Mouse (Mus musculus) kidney, embryonic 15.5 days (tissue): ENCODE data around the gene Nthl1. TPM values are rescaled to one million over a fixed set of nuclear protein-coding genes. Genes with fewer than 3 reads are reported as not detected.

Experiments used
- ATAC-seq: fragments of 200-750 bp; cut with Nextera tagmentation; replicated peaks from 2 replicates; pipeline ENCODE4 v1.8.0; 2017; ENCODE audit warnings: moderate TSS enrichment; ENCODE audit not compliant: low FRiP score
- H3K27ac ChIP-seq: fragments of 300-500 bp; sonication (generic); 2 replicates; pipeline ENCODE4 v1.5.1; 2015; ENCODE audit warnings: mild to moderate bottlenecking, inconsistent platforms
- H3K27me3 ChIP-seq: fragments of 300-500 bp; sonication (generic); 2 replicates; pipeline ENCODE4 v1.6.1; 2015; ENCODE audit warnings: inconsistent platforms
- H3K36me3 ChIP-seq: fragments of 300-500 bp; sonication (generic); 2 replicates; pipeline ENCODE4 v1.6.1; 2015; ENCODE audit warnings: inconsistent platforms
- H3K4me1 ChIP-seq: fragments of 300-500 bp; sonication (generic); 2 replicates; pipeline ENCODE4 v1.6.1; 2015; ENCODE audit warnings: inconsistent platforms
- H3K4me2 ChIP-seq: fragments of 300-500 bp; sonication (generic); 2 replicates; pipeline ENCODE4 v1.6.1; 2015; ENCODE audit warnings: moderate library complexity, mild to moderate bottlenecking, inconsistent platforms
- H3K4me3 ChIP-seq: fragments of 300-500 bp; sonication (generic); replicated peaks from 2 replicates; pipeline ENCODE4 v1.5.1; 2015; ENCODE audit warnings: mild to moderate bottlenecking, inconsistent platforms
- H3K9ac ChIP-seq: fragments of 300-500 bp; sonication (generic); 2 replicates; pipeline ENCODE4 v1.6.1; 2015; ENCODE audit warnings: mild to moderate bottlenecking, inconsistent platforms
- H3K9me3 ChIP-seq: fragments of 300-500 bp; sonication (generic); replicated peaks from 2 replicates; pipeline ENCODE4 v1.6.1; 2016; ENCODE audit warnings: inconsistent platforms
- WGBS: fragments of 180-500 bp; shearing (Covaris S2); methylation state at CpG from one replicate; pipeline ENCODE4 v1.1.7; 2015; ENCODE audit warnings: mixed read lengths; 5-methylcytosine and 5-hydroxymethylcytosine counted together
- polyA plus RNA-seq: library from polyadenylated mRNA; unstranded; fragments of >200 nt; fragmentation: Nextera tagmentation; extraction: Ambion mirVana; gene quantifications from 2 replicates; pipeline ENCODE4 v1.2.1, GENCODE M21; 2015

Gene Nthl1
- polyA plus RNA-seq, 1 experiment from 2014 or later: 20.6 TPM

GRCm38 (mm10) chr17:24632813-24633449 is 451 bp downstream of the Nthl1 start:
- Histone ChIP-seq H3K9me3 (no peaks in the 10 kb centered on the region), H3K4me3 (peak overlapping the region; percentile 75), H3K27me3 (no peaks in the 10 kb centered on the region), H3K9ac (peak overlapping the region; percentile 69), H3K4me2 (peak overlapping the region; percentile 81), H3K36me3 (peaks cover 40% of the 10 kb centered on the region), H3K27ac (peak overlapping the region; percentile 94), H3K4me1 (peaks cover 30% of the 10 kb centered on the region)
- peak; percentile 40 for ATAC-seq
- 11% methylated on average over 22 of the region's 22 CpGs for WGBS

- H3K27me3 ChIP-seq: no peaks in the 10 kb centered on the region
- H3K9me3 ChIP-seq: no peaks in the 10 kb centered on the region
- no peak overlapping the region for H3K4me2 ChIP-seq
- H3K4me3 ChIP-seq: no peak overlapping the region
- peak overlapping the region; percentile 94 for H3K27ac ChIP-seq
- ATAC-seq: no peak
- 95% methylated on average over 11 of the region's 11 CpGs for WGBS
- peaks cover 37% of the 10 kb centered on the region for H3K36me3 ChIP-seq
- peaks cover 39% of the 10 kb centered on the region for H3K4me1 ChIP-seq
- H3K9ac ChIP-seq: no peak overlapping the region
Measured at GRCm38 (mm10) chr17:24633831-24634230, 1.4 kb downstream of the Nthl1 start.

- no peak for ATAC-seq
- H3K27ac ChIP-seq: no peak overlapping the region
- 76% methylated on average over 4 of the region's 4 CpGs for WGBS
- H3K27me3 ChIP-seq: no peaks in the 10 kb centered on the region
- H3K9me3 ChIP-seq: no peaks in the 10 kb centered on the region
- peaks cover 33% of the 10 kb centered on the region for H3K36me3 ChIP-seq
- H3K9ac ChIP-seq: no peak overlapping the region
- H3K4me2 ChIP-seq: no peak overlapping the region
- H3K4me3 ChIP-seq: no peak overlapping the region
- peaks cover 45% of the 10 kb centered on the region for H3K4me1 ChIP-seq
Measured at GRCm38 (mm10) chr17:24635024-24635423, 2.5 kb downstream of the Nthl1 start.

GRCm38 (mm10) chr17:24635694-24636093 is 3.2 kb downstream of the Nthl1 start:
- Histone ChIP-seq H3K27ac (no peak overlapping the region), H3K4me3 (no peak overlapping the region), H3K9me3 (no peaks in the 10 kb centered on the region), H3K36me3 (peaks cover 33% of the 10 kb centered on the region), H3K4me1 (peaks cover 51% of the 10 kb centered on the region), H3K27me3 (no peaks in the 10 kb centered on the region), H3K9ac (no peak overlapping the region), H3K4me2 (no peak overlapping the region)
- ATAC-seq: no peak
- 95% methylated on average over 5 of the region's 5 CpGs for WGBS

- Histone ChIP-seq H3K9me3 (no peaks in the 10 kb centered on the region), H3K27me3 (no peaks in the 10 kb centered on the region), H3K4me1 (peaks cover 49% of the 10 kb centered on the region), H3K4me3 (no peak overlapping the region), H3K4me2 (no peak overlapping the region), H3K36me3 (peaks cover 38% of the 10 kb centered on the region), H3K27ac (no peak overlapping the region), H3K9ac (no peak overlapping the region)
- no peak for ATAC-seq
- 57% methylated on average over 5 of the region's 5 CpGs for WGBS
Measured at GRCm38 (mm10) chr17:24636781-24637481, 4.5 kb downstream of the Nthl1 start.

GRCm38 (mm10) chr17:24638214-24638613 is 5.7 kb downstream of the Nthl1 start:
- H3K4me2 ChIP-seq: no peak overlapping the region
- 84% methylated on average over 4 of the region's 4 CpGs for WGBS
- no peaks in the 10 kb centered on the region for H3K27me3 ChIP-seq
- H3K4me3 ChIP-seq: no peak overlapping the region
- H3K4me1 ChIP-seq: peaks cover 52% of the 10 kb centered on the region
- H3K9me3 ChIP-seq: no peaks in the 10 kb centered on the region
- no peak for ATAC-seq
- H3K9ac ChIP-seq: no peak overlapping the region
- peaks cover 48% of the 10 kb centered on the region for H3K36me3 ChIP-seq
- peak overlapping the region; percentile 89 for H3K27ac ChIP-seq

- ATAC-seq: peak; percentile 85
- H3K4me1 ChIP-seq: peaks cover 52% of the 10 kb centered on the region
- peak overlapping the region; percentile 89 for H3K27ac ChIP-seq
- H3K27me3 ChIP-seq: no peaks in the 10 kb centered on the region
- no peak overlapping the region for H3K9ac ChIP-seq
- no peak overlapping the region for H3K4me2 ChIP-seq
- no peaks in the 10 kb centered on the region for H3K9me3 ChIP-seq
- peaks cover 48% of the 10 kb centered on the region for H3K36me3 ChIP-seq
- H3K4me3 ChIP-seq: no peak overlapping the region
- WGBS: 34% methylated on average over 9 of the region's 9 CpGs
Measured at GRCm38 (mm10) chr17:24638840-24639239, 6.4 kb downstream of the Nthl1 start.

- no peak overlapping the region for H3K4me3 ChIP-seq
- H3K4me2 ChIP-seq: no peak overlapping the region
- 50% methylated on average over 5 of the region's 5 CpGs for WGBS
- no peaks in the 10 kb centered on the region for H3K27me3 ChIP-seq
- H3K27ac ChIP-seq: peak overlapping the region; percentile 89
- H3K9me3 ChIP-seq: no peaks in the 10 kb centered on the region
- 0 out of 2 replicates have a peak overlapping the region, but pooled peaks have one; percentile 1 for H3K9ac ChIP-seq
- peak; percentile 61 for ATAC-seq
- H3K4me1 ChIP-seq: peaks cover 55% of the 10 kb centered on the region
- peaks cover 48% of the 10 kb centered on the region for H3K36me3 ChIP-seq
Measured at GRCm38 (mm10) chr17:24639571-24639988, 7.1 kb downstream of the Nthl1 start.

GRCm38 (mm10) chr17:24640119-24640518 is 7.6 kb downstream of the Nthl1 start:
- WGBS: 83% methylated on average over 7 of the region's 7 CpGs
- Histone ChIP-seq H3K4me2 (no peak overlapping the region), H3K4me3 (no peak overlapping the region), H3K9ac (0 out of 2 replicates have a peak overlapping the region, but pooled peaks have one; percentile 17), H3K36me3 (peaks cover 48% of the 10 kb centered on the region), H3K27me3 (no peaks in the 10 kb centered on the region), H3K9me3 (no peaks in the 10 kb centered on the region), H3K27ac (peak overlapping the region; percentile 89), H3K4me1 (peaks cover 58% of the 10 kb centered on the region)
- ATAC-seq: no peak

GRCm38 (mm10) chr17:24640581-24640980 is 8.1 kb downstream of the Nthl1 start:
- 96% methylated on average over 15 of the region's 15 CpGs for WGBS

GRCm38 (mm10) chr17:24641944-24642343 is 9.5 kb downstream of the Nthl1 start:
- H3K27ac ChIP-seq: no peak overlapping the region
- 88% methylated on average over 14 of the region's 14 CpGs for WGBS
- no peak for ATAC-seq
- peaks cover 40% of the 10 kb centered on the region for H3K36me3 ChIP-seq
- no peak overlapping the region for H3K4me3 ChIP-seq
- H3K4me1 ChIP-seq: peaks cover 67% of the 10 kb centered on the region
- H3K4me2 ChIP-seq: no peak overlapping the region
- no peaks in the 10 kb centered on the region for H3K9me3 ChIP-seq
- H3K27me3 ChIP-seq: no peaks in the 10 kb centered on the region
- H3K9ac ChIP-seq: no peak overlapping the region

More at GRCm38 (mm10) chr17:24640581-24640980, 8.1 kb downstream of the Nthl1 start:
- ATAC-seq: no peak
- Histone ChIP-seq H3K9me3 (no peaks in the 10 kb centered on the region), H3K27me3 (no peaks in the 10 kb centered on the region), H3K4me3 (no peak overlapping the region), H3K4me2 (no peak overlapping the region), H3K4me1 (peaks cover 63% of the 10 kb centered on the region), H3K9ac (no peak overlapping the region), H3K36me3 (peaks cover 47% of the 10 kb centered on the region), H3K27ac (peak overlapping the region; percentile 89)

GRCm38 (mm10) chr17:24642791-24643343 is 10.4 kb downstream of the Nthl1 start:
- H3K27me3 ChIP-seq: no peaks in the 10 kb centered on the region
- H3K4me2 ChIP-seq: peak overlapping the region; percentile 43; the same call in 1 of the 2 replicates
- H3K27ac ChIP-seq: no peak overlapping the region
- no peaks in the 10 kb centered on the region for H3K9me3 ChIP-seq
- H3K36me3 ChIP-seq: peaks cover 40% of the 10 kb centered on the region
- 67% methylated on average over 6 of the region's 6 CpGs for WGBS
- no peak overlapping the region for H3K4me3 ChIP-seq
- H3K9ac ChIP-seq: 0 out of 2 replicates have a peak overlapping the region, but pooled peaks have one; percentile 2
- ATAC-seq: no peak
- H3K4me1 ChIP-seq: peaks cover 73% of the 10 kb centered on the region
